In genomic region chr9:25252759-25253477, GRCm38 (mm10) we compare ENCODE assay signal across 7 mouse cellular contexts. TPM values are rescaled to one million over a fixed set of nuclear protein-coding genes. Genes with fewer than 3 reads are reported as not detected.
DNase-seq lines count a peak whose midpoint lies in the region; ATAC-seq and TF ChIP-seq lines count a peak whose summit lies in the region.

No protein-coding gene starts in this region.

- H3K27me3 ChIP-seq in hindbrain, embryonic 15.5 days = no peaks in the 10 kb centered on the region

- under 1% methylated on average over 65 of the region's 78 CpGs for WGBS in hindbrain, embryonic 15.5 days
- WGBS in macrophage (ENCODE audit: missing documents) = 2% methylated on average over 50 of the region's 78 CpGs

- no peaks in the 10 kb centered on the region for H3K36me3 ChIP-seq in hindbrain, embryonic 15.5 days
- H3K36me3 ChIP-seq in macrophage (ENCODE audit: inconsistent target) = no peaks in the 10 kb centered on the region

- ATAC-seq in hindbrain, embryonic 15.5 days (ENCODE audit: low FRiP score, low read depth) = peak; percentile 49

- no peaks in the 10 kb centered on the region for H3K9me3 ChIP-seq in hindbrain, embryonic 15.5 days

- peak overlapping the region; percentile 87 for H3K9ac ChIP-seq in hindbrain, embryonic 15.5 days

- intact Hi-C loops in left cerebral cortex, adult 2 months (cut with DNase I) = loop anchor here (1.0 to 2.0 kb wide), 3 partner anchors 45 to 102 kb away; partner anchors contain the start of gene Herpud2

- H3K27ac ChIP-seq in hindbrain, embryonic 15.5 days (replicated peaks) = peak overlapping the region; percentile 99
- H3K27ac ChIP-seq in left cerebral cortex, adult 2 months = peak overlapping the region; percentile 99
- H3K27ac ChIP-seq in macrophage = peak overlapping the region; percentile 67

- peak overlapping the region; percentile 84 for H3K4me3 ChIP-seq in hindbrain, embryonic 15.5 days
- peak overlapping the region; percentile 90 for H3K4me3 ChIP-seq in left cerebral cortex, adult 2 months
- H3K4me3 ChIP-seq in macrophage (ENCODE audit: inconsistent target) = peak overlapping the region; percentile 62

- H3K79me2 ChIP-seq in macrophage (ENCODE audit: inconsistent target) = peaks cover 69% of the 10 kb centered on the region

- H3K4me2 ChIP-seq in hindbrain, embryonic 15.5 days = peak overlapping the region; percentile 60

- peak; percentile 52 for TF ChIP-seq CTCF in left cerebral cortex, adult 2 months (IDR thresholded peaks at IDR 0.05)

- DNase-seq in adrenal gland, adult 18-20 months (ENCODE audit: low spot score in 2 of 2) = peak; percentile 63
- peak; percentile 27 to 60 for DNase-seq in cerebellum, postnatal 4 days (ENCODE audit: low spot score in 2 of 2)
- DNase-seq in gastrocnemius, adult 18-20 months (ENCODE audit: low spot score) = peak; percentile 64
- peak; percentile 63 to 67 for DNase-seq in left cerebral cortex, adult 2 months (ENCODE audit: extremely low spot score in 1 of 2, low spot score in 2 of 2)
- DNase-seq in right cerebral cortex, adult 2 months (ENCODE audit: low spot score in 2 of 2) = peak; percentile 65 to 68

- peaks cover 33% of the 10 kb centered on the region for H3K4me1 ChIP-seq in hindbrain, embryonic 15.5 days (replicated peaks)

RNA-seq across cellular contexts. Expression of gene Sept7, which starts 0.7 kb away (rescaled TPM):
- total RNA-seq in adrenal gland, adult 18-20 months (2021) = 100 to 1,000 TPM; 112 to 113 TPM
- 10 to 100 TPM; 62.9 to 78.4 TPM for total RNA-seq in gastrocnemius, adult 18-20 months (2021)
- polyA plus RNA-seq in hindbrain, embryonic 15.5 days (2015; fragmentation: Nextera tagmentation; extraction: Ambion mirVana) = 240 and 244 TPM in 2 replicates
- total RNA-seq in left cerebral cortex, adult 2 months (2021) = 100 to 1,000 TPM; 349 to 384 TPM
- total RNA-seq in macrophage (2018; cell fraction: chromatin; rRNA removed) = 100 to 1,000 TPM; 143 to 360 (median 205) TPM
- 100 to 1,000 TPM; 119 to 155 (median 138) TPM for total RNA-seq in macrophage (2018; cell fraction: cytosol; rRNA removed)
- 100 to 1,000 TPM; 111 to 243 (median 161) TPM for total RNA-seq in macrophage (2018; cell fraction: nucleus; rRNA removed)
- polyA plus RNA-seq in macrophage (2018) = 119 to 225 TPM (median 205 TPM) in 3 replicates

Comparison
In these comparisons a context has a peak if more than half of its experiments do, and no peak if none do; other contexts are left out.
1. Peak in every context shown above with its lines: DNase-seq, ATAC-seq, H3K4me3 ChIP-seq and H3K27ac ChIP-seq.